Mouse (Mus musculus): ENCODE data around the gene Dhx8. TPM values are rescaled to one million over a fixed set of nuclear protein-coding genes. Genes with fewer than 3 reads are reported as not detected.

Gene Dhx8
- total RNA-seq, 2 experiments from 2014 or later: 23.3 to 26.1 TPM

GRCm38 (mm10) chr11:101797355-101797754 is 64.6 kb downstream of the Dhx8 start:
- ATAC-seq (replicated peaks; ENCODE audit: poor library complexity): no peak

- ATAC-seq (replicated peaks; ENCODE audit: poor library complexity): no peak
These were observed 65.4 kb downstream of the Dhx8 start for GRCm38 (mm10) chr11:101798083-101798482.

GRCm38 (mm10) chr11:101801386-101801785 is 68.7 kb downstream of the Dhx8 start:
- ATAC-seq (replicated peaks; ENCODE audit: poor library complexity): no peak

GRCm38 (mm10) chr11:101805113-101805704 is 72.5 kb downstream of the Dhx8 start:
- ATAC-seq (replicated peaks; ENCODE audit: poor library complexity): no peak

GRCm38 (mm10) chr11:101806741-101807140 is 74.0 kb downstream of the Dhx8 start:
- ATAC-seq (replicated peaks; ENCODE audit: poor library complexity): no peak

- no peak for ATAC-seq (replicated peaks; ENCODE audit: poor library complexity)
These were observed 74.5 kb downstream of the Dhx8 start for GRCm38 (mm10) chr11:101807266-101807665.

- no peak for ATAC-seq (replicated peaks; ENCODE audit: poor library complexity)
These were observed 76.5 kb downstream of the Dhx8 start for GRCm38 (mm10) chr11:101809060-101809828.

GRCm38 (mm10) chr11:101813259-101813658 is 80.5 kb downstream of the Dhx8 start:
- ATAC-seq (replicated peaks; ENCODE audit: poor library complexity): peak; percentile 95

GRCm38 (mm10) chr11:101814375-101815102 is 81.8 kb downstream of the Dhx8 start:
- ATAC-seq (replicated peaks; ENCODE audit: poor library complexity): peak; percentile 58; the same call in 1 of the 2 replicates

- ATAC-seq (replicated peaks; ENCODE audit: poor library complexity): no peak
These were observed 82.7 kb downstream of the Dhx8 start for GRCm38 (mm10) chr11:101815103-101816085.

Other genes starting within 250 kb of the Dhx8 start
- gene Brca1, start 181.0 kb upstream of the Dhx8 start, total RNA-seq (2015): 25.1 and 31.4 TPM in 2 replicates
- gene Brca1, start 181.0 kb upstream of the Dhx8 start, total RNA-seq (2017): 36.0 and 47.2 TPM in 2 replicates
- gene Nbr1, start 180.8 kb upstream of the Dhx8 start, total RNA-seq (2015): 28.1 and 33.7 TPM in 2 replicates
- gene Nbr1, start 180.8 kb upstream of the Dhx8 start, total RNA-seq (2017): 40.9 and 46.7 TPM in 2 replicates
- 2.7 and 3.7 TPM in 2 replicates for gene Tmem106a, start 150.7 kb upstream of the Dhx8 start, total RNA-seq (2015)
- 1.2 and 5.0 TPM in 2 replicates for gene Tmem106a, start 150.7 kb upstream of the Dhx8 start, total RNA-seq (2017)
- gene Gm11634, start 133.7 kb upstream of the Dhx8 start, total RNA-seq (2015): not detected in 2 replicates
- not detected in 2 replicates for gene Gm11634, start 133.7 kb upstream of the Dhx8 start, total RNA-seq (2017)
- gene Rdm1, start 105.7 kb upstream of the Dhx8 start, total RNA-seq (2015): 9.8 and 12.7 TPM in 2 replicates
- gene Rdm1, start 105.7 kb upstream of the Dhx8 start, total RNA-seq (2017): 13.2 and 13.7 TPM in 2 replicates
- 1.1 and 1.9 TPM in 2 replicates for gene Arl4d, start 67.4 kb upstream of the Dhx8 start, total RNA-seq (2015)
- 0.75 and 1.0 TPM in 2 replicates for gene Arl4d, start 67.4 kb upstream of the Dhx8 start, total RNA-seq (2017)
- 0.05 TPM in 1 of 2 replicates, not detected in the other for gene Etv4, start 52.5 kb downstream of the Dhx8 start, total RNA-seq (2015)
- not detected in 2 replicates for gene Etv4, start 52.5 kb downstream of the Dhx8 start, total RNA-seq (2017)
- not detected in 2 replicates for gene Meox1, start 161.5 kb downstream of the Dhx8 start, total RNA-seq (2015)
- gene Meox1, start 161.5 kb downstream of the Dhx8 start, total RNA-seq (2017): not detected in 2 replicates
- gene Sost, start 234.1 kb downstream of the Dhx8 start, total RNA-seq (2015): not detected in 2 replicates
- not detected in 2 replicates for gene Sost, start 234.1 kb downstream of the Dhx8 start, total RNA-seq (2017)